Mouse (Mus musculus) olfactory bulb, adult 2 months (tissue): ENCODE results near the gene Igf1.

Experiments
- CTCF ChIP-seq: fragments of 200-500 bp; IDR thresholded peaks from 2 replicates; pipeline ENCODE4 v1.5.1; 2012; ENCODE audit warnings: low read depth, mild to moderate bottlenecking, low read length, moderate library complexity; ENCODE audit not compliant: insufficient read depth
- POLR2A ChIP-seq: fragments of 200-500 bp; IDR thresholded peaks from 2 replicates; pipeline ENCODE4 v1.6.1; 2012; ENCODE audit warnings: mild to moderate bottlenecking, low read depth, low read length, moderate library complexity; ENCODE audit not compliant: insufficient read depth

DNA sequence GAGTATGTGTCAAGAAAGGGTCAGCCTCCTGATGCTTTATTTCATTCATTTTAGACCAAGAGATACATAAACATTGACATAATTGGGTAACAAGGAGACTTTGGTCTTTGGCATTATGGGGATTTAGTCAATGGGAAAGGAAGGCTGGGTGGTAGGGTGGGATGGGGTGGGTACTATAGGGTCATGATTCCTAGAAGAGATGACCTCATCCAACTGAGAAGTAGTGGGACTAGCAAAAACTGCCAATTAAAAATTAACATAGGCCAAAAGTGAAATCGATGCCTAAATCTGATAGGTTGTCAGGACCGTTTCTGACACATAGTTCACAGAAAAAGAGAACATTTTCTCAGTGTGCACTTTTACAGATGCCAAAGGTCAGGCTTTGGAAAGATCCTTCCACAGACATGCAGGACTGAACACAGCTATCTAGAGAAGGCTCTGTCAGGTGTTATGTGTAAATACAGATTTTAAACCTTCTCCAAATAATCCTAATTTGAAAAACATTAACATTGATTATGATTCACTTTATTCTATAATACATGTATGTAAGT lies 48.8 kb downstream of the Igf1 start:
- TF ChIP-seq CTCF, result no peak
- no peak for TF ChIP-seq POLR2A
